Mouse (Mus musculus) lung, postnatal 4 days (tissue): ENCODE results near the gene Trim44.
A peak's percentile ranks its signal among the peaks of the same experiment; 100 is the strongest.

Experiments used
- DNase-seq, 2 experiments: peaks; one replicate each; pipeline ENCODE4 v3.0.0; 2021

Gene Trim44

DNA sequence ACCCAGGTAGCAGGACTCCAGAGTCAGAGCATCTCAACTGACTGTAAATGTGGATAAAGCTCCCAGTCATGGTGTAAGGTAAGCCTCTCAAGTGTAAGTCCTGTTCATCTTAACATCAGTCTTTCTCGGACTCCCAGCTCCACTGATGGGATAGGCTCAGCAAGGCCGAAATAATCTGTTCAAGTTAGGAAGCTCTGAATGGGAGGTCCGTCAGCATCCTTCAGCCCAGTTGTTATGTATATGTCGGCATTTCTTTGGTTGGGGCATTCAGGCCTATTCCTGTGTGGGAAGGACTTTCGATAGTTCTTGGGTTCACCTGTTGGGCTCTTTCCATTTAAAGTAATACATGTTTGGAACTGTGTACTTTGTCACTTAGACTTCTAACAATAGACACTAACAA is 3.6 kb downstream of the Trim44 start:
- DNase-seq, result no peak

DNA sequence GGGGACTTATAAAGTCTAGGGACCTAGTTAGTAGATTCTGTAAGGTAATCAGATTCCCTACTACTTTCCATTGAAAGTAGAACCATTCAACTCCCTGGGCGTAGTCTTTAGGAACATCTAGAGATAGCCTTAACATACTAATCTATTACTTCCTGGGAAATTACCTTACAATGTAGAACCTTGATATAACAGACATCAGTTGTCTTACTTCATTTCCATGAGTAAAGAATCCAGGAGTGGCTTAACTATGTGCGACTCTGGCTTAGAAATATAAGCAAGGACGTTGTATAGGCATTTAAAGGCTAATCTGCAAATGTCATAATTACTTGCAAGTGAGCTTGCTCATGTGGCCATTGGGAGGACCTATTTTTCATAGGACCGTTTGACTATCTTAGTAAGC is 4.3 kb downstream of the Trim44 start:
- DNase-seq, result no peak

DNA sequence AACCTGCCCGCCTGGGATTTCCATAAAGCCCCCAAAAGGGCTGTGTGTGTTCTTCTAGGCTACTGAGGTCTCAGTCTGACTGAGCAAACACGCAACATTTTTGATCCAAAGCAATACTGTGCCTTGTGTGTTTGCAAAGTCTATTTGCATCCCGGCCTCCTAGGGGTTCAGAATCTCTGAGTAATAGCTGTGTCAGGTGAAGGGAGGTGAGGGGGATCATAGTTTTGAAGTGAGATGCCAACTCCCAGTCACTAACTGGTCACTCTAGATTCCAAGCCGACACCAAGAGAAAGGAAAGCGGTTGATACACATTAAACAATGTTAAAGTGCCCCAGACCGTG is 6.3 kb downstream of the Trim44 start:
- DNase-seq, result no peak

DNA sequence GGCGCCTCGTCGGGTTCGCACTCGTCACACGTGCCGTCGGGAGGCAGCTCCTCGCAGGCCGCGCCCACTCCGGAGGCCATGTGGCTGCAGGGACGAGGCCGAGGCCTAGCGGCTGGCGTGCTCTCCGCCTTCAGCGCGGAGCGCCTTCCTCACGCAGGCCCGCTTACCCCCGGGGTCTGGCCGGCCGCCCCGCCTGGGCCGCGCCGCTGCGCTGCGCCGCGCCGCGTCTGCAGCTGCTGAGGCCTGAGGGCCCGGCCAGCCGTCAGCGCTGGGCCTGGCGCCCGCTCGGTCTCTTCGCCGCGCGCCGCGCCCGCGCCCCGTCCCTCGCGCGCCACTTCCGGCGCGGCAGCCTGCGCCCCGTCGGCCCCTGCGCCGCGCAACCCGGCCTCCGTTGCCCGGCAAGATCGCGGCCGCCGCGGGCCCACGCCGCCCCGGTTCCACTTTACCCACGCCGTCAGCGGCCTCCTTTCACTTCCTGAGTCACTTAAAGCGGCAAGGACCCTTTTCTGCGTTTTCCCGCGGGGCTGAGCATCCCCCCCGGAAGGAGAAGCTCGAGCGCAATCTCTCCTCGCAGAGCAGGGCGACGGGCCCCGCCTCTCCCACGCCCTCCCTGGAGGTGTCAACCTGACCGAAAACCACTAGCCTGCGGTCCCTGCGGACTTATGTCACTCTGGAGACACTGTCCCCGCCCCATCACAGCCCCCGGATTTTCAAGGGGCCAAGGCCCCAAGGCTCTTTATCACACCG is 6.8 kb downstream of the Trim44 start:
- DNase-seq, result peak; percentile 89 to 95

DNA sequence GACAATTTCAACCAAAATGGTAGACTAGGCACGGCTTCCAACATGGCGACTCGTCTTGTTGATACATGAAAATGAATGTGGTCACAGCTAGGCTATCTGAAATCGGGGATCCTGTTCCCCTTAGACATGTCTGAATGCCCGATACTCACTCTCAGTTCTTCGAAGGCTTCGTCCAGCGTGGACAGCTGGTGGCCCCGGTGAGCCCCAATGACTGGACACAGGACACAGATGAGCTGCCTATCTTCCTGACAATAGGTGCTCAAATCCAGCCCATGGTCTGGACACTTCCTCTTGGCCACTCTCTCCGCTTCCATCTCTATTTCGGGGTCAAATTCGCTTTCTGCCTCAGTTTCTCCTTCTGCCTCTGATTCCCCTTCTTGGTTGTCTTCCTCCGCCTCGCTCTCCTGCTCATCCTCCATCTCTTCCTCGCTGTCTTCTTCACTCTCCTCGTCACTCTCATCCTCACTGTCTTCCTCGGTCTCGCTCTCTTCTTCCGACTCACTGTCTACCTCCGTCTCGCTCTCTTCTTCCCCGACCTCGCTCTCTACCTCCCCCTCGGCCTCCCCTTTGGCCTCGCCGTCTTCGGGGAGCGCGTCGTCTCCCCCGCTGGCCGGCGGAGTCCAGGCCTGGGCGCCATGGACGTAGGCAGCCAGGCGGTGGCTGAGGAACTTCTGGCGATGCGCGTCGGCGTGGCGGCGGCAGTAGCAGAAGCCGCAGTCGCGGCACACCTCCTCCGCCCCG is 7.6 kb downstream of the Trim44 start:
- DNase-seq, result no peak

DNA sequence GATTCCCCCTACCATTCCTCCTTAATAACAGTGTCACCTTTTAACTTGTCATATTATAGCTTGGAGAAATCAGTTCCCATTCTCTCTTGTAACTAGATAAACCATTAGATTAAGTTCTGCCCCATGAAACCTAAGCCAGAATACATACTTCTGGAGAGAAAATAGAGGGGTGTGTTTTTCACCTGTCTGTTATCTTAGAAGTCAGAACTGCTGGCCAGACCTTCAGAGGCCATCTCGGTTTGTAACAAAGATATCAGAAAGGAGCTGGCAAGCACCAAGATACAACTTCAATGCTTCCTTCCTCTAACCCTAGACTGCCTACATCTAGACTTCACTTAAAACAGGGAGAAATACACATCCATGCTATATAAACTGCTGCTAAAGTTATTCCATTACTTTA is 11.1 kb downstream of the Trim44 start:
- no peak for DNase-seq

DNA sequence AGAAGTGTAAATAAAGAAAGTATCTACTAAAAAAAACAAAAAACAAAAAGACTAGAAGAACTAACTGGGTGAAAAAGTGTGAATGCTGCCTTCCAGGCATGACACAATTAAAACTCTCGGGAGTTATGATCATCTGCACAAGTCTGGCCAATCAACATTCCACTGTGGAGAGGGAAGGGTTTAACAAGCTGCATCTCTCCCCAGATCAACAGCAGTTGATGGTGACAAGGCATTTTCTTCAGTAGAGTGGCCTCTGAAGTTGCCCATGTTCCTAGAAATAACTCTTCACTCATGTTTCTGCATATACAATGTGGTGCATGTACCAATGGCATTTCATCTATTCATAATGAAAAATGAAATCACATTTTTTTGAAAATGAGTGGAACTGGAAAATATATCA is 14.2 kb downstream of the Trim44 start:
- DNase-seq, result no peak

DNA sequence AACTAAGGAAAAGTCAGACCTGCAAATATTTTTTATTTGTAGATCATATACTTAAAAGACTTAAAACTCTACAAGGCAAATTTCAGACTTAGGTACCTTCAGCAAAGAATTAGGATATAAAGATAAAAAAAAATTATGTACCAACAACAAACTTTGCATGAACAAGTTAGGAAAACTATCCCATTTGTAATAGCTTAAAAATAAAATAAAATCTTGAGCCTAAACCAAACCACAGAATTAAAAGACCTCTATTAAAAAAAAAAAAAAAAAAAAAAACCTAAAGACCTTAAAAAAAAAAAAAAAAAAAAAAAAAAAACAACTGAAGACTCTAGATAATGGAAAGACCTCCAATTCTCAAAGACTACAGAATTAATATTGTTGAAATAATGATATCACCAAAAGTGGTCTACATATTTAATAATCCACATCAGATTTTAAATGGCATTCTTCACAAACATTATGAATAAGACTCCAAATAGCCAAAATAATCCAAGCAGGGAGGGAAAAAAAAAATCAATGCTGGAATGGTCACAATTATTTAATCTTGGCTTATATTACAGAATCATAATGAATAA is 22.2 kb downstream of the Trim44 start:
- DNase-seq, result no peak

DNA sequence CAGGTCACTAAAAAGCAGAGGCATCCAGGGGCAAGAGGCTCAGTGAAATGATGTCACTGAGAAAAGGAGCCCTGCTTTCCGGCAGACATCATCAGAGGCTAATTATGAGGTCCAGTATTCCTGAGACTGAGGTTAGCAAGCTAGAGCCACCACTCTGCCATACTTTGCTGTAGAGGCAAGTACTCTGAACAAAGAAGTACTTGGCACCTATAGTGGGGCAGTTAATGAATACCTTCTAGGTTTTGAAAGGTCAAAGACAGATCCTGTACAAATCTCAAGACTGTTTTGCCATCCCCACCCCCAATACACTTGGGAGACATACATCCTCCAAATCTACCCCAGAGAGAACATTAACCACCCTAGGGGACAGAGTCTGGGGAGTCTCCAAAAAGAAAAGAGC is 23.1 kb downstream of the Trim44 start:
- DNase-seq, result no peak

DNA sequence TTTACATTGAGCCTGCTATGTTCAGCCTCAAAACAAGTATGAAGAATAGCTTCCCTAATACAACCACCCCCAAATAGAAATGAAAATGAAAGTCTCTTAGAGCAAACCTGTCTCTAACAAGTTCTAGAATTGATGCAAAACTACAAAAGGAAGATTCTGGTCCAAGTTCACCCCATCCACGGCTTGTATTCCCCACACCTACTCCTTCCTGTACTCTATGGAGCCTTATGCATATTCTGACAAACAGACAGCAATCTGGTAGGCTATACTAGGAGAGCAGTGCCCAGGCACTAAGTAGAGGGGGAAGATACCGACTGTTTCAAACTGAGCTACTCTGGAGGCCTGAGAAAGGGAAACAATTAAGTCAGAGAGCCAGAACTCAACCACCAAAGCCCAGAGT is 23.6 kb downstream of the Trim44 start:
- no peak for DNase-seq

DNA sequence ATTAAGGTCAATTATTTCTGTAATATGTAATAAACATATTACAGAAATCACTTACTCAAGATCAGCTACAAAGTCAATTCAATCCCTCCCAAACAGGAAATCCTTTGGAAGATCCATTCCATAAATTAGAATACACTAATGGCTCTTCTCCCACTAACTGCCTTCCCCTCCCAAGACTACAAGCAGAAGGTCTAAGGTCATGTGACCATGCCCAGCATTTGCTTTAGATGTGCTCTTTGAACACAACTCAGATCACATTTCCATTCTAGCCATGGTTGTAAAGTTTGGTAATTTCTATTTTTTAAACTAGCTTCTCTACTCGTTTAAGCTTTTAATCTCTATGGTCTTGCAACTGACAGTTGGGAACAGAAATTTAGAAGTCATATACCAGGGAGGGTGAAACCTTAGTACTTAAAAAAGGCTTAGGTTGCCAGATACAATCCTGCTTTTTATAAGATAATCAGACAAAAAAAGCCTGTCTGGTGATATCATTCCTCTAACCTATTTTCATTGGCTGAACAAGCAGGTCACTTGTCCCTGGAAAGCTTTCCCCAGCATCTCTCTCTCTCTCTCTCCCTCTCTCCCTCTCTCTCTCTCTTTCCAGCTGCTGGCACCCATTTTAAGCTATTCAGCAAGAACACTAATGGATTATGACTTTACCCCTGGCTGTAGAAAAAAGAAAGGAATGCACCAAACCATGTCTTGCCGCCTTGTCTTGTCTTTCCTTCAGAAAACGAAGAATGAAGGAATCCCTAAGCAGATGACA is 24.4 kb downstream of the Trim44 start:
- no peak for DNase-seq

DNA sequence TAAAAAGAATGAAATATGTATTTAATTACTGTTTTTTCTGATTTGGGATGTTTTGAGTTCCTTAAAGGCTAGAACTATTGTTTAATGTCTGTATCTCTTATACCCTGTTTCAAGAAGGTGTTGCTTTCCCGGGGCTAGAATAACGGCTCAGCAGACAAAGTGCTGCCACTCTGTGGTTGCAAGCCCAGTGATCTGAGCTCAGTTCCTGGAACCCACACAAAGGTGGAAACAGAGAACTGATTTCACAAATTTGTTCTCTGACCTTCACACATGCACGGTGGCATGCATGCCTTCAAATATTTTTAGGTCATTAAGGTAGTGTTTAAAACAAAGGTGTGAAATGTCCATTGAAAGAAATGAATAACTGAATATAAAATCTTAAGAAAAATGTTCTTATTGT is 25.1 kb downstream of the Trim44 start:
- DNase-seq, result no peak

DNA sequence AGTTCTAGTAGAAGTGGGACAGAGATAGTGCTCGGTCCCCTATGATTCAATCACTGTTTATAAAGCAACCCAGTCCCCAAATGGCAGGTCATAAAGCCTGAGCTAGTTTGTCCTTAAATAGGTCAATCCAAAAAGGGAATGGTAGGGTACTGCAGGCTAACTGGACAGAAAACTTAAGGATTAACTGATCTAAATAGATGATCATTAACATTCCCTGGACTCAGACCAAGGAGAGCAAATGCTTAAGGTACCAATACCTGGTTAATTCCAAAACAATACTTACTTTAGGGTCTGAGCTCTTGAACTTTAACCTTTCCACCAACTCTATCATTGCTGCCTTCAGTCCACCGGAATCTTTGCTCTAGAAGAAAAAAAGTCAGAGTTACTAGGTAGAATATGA is 27.0 kb downstream of the Trim44 start:
- no peak for DNase-seq

DNA sequence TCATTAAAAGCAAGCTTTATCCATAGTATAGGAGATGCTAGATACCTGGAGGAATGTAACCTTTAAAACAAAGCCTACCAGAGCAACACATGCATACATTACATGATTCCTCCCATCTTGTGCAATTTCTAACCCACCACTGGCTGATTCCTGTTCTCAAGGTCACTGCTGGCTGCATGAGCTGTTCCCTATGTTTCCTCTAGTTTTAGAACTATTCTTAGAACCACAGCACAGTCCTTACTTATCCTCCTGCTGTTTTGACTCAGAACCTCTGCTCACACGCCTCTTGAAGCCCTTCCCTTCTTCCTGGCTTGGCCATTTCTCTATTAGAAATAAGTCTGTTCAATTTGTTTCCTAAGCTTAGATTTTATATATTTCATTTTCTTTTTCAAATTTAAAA is 28.7 kb downstream of the Trim44 start:
- no peak for DNase-seq

DNA sequence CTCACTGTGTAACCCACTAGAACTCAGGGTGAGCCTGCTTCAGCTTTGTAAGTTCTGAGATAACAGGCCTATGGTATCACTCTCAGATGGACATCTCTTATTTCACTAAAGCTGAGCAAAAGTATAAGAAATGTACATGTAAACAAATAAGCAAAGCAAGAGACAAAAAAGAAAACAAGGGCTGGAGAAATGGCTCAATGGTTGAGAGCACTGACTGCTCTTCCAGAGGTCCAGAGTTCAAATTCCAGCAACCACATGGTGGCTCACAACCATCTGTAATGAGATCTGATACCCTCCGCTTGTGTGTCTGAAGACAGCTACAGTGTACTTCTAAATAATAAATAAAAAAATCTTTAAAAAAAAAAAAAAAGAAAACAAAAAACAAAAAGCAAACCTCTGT is 29.2 kb downstream of the Trim44 start:
- no peak for DNase-seq

DNA sequence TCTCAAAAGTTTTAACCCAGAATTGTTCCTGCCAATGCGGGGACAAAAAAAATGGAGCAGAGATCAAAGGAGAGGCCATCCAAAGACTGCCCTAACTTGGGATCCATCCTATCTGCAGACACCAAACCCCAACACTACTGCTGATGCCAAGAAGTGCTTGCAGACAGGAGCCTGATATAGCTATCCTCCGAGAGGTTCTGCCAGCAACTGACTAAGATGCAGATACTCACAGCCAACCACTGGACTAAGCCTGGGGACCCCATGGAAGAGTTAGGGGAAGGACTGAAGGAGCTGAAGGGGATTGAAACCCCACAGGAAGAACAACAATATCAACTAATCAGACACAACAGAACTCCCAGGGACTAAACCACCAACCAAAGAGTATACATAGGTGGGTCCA is 30.3 kb downstream of the Trim44 start:
- DNase-seq, result no peak

DNA sequence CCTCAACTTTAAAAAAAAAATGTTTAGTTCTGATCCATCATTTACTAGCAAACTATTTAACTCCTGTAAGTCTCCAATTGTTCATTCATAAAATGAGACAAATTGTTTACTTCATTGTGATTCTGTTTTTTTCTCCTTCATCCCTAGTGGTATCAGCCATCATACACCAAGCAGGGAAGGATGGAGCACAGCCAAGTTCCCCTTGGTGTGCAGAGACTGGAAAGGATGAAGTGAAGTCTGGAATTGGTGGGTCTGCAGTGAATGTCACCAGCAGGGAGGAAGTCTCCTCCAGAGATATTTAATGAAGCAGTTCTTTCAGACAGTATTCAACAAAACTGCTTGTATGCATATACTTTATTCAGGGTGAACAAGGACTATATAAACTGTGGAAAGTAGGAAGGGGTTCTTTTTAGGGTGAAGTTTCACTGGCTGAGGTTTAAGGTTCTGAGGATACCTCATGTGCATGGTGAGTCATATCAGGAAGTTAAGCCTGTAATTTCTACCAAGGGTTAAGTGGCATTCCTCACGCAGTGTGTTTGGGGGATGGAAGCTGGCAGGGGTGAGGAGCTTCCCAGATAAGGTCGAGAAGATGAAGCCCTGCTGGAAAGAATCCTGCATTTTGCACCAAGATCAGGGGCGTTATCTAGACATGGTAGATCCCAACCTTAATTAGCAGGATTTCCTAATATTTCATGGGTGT is 34.1 kb downstream of the Trim44 start:
- no peak for DNase-seq

DNA sequence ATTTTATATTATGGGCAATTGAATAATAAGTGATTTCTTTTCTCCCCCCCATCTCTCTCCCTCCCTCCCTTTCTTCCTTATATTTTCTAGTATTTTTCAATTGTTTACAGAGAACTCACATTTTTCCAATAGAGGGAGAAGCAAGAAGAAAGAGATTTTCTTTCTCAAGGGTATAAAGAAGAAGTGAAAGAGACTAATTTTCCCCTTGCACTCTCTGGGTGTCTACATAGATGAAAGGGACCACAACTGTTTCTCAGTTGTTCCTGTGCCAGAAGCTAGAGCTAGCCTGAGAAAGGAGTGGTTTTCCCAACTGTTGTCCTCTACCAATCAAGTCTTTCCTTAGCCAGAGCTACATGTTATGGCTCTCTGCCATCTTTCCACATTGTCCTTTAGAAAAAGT is 34.9 kb downstream of the Trim44 start:
- no peak for DNase-seq

DNA sequence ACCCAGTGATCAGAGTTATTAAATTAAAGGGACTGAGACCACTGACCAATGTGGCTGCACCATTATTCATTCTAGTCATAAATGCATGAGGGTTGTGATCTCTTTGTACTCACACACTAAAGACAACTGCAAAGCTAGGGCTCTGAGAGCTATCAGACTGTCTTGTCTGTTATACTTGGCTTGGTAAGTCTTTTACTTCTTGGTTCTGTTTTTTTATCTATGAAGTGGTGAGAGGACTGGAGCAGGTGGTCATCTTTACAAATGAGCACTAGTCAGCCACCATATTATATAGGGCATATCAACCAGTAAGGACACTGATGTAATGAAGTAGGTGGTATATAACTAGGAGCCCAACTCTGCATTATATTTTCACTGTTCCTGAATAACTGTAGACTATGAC is 36.3 kb downstream of the Trim44 start:
- no peak for DNase-seq

DNA sequence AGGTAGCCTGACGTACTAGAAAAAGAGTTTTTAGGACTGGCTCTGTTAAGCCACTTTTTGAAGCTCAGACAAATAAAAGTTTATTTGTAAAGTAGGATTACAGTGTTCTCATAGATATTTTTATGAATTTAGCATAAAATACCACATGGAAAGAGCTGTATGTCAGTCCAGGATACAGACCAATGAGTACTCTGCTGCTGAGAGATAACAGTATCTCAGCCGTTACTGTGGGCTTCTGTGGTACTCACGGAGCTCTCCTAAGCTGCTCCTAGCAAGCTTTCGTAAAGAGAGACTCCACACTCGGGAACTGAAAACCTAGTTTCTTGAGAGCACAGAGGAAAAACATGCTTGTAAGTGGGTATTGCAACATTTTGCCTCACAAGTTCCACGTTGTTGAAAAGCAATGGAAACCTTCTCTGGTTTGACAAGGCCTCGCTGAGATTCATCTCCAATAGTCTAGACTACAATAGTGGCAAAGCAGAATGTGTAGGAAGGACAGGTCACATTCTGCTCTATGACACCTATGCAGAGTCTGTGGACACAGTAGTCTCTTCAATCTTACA is 41.6 kb downstream of the Trim44 start:
- no peak for DNase-seq

DNA sequence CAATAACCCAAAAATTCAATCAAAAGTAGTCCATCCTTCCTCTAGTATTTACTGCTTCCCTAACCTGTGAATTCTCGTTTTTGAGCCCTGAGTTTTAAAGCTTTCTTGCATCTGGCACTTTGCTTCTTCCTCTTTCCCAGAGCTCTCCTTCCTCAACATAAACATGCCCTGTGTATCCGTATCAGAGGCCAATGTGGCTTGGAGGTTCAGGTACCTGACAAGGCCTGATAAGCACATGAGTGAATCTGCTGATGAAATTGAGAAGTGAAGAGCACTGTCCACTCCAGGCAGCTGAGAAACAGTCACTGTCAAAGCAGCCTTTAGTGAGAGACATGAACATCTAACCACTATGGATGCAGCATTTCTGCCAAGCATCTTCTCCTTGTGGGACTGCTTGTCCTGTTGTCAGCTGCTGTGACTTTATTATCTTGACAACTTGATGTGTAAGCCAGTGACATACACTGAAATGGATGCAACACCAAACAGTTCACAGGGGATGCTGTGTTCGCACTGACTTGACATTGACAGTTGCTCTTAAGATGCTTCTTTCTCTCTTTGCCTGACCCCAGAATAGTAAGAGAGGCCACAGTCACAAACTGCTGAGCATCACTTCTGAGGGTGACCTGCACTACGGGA is 42.9 kb downstream of the Trim44 start:
- DNase-seq, result no peak

DNA sequence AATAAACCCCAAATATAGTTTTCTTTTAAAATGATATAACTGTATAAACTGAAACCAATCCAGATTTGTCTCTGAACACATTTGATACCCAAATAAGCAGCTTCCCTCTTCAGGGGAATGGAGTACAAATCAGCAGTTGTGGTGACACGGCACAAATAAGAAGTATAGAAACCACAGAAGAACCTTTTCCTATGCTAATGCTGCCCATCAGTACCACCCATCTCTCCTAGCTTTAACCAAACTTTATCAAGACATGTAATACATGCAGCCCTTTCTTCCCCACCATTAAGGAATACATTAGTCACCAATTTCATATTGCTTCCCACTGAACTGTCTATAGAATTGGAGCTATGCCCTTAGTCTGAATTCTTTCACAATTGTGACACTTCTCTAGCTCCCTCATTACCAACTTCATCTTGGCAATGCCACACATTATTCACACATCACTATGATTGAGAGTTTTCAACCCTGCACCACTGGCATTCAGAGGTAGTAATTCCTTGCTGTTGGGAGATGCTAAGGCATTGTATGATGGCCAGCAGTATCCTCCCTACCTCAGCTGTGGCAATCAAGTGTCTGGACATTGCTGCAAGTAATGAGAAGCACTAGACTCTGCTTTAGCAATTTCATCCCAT is 44.6 kb downstream of the Trim44 start:
- DNase-seq, result no peak
